Mouse (Mus musculus): Measurements from ENCODE around the gene Slc17a7. TPM values are rescaled to one million over a fixed set of nuclear protein-coding genes. Genes with fewer than 3 reads are reported as not detected.

Slc17a7 gene
- not detected for polyA plus RNA-seq (2014; fragmentation: Illumina TruSeq; extraction: RNeasy Lipid Tissue Mini Kit (QIAGEN cat#74804); ENCODE audit: low read depth, low replicate concordance)

DNA sequence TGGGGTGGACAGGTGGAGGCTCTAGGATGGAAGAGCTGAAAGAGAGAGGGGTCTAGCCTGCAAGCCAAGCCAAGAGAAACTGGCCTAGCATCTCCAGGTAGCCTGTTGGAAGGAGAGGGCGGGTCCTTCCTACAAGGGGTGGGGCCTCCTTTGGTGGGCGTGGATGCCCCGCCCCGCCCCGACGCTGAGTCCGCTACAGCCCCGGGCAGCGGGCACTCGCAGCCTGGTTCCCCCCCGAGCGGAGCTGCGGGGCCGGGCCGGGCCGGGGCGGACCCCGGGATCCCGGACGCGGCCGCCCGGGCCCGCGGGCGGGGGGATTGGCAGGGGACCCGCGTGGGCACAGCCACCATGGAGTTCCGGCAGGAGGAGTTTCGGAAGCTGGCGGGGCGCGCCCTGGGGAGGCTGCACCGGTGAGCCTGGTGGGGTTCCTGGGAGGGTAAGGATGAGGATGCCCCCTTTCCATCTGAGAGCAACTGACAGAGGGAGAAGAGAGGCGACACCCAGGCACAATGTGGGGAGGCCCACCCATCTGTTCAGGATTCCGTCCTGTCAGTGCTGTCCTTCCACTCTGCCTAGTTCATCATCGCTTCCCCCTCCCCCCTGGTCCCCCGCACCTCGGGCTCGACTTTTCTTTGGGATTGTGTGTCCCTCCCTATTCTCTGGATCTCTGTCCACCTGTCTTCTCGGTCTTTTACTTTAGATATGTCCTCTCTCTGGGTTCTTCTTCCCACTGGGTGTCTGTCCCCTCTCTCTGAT lies at the start of gene Slc17a7:
Slc17a7 (plus strand) TSS at position 215 of the 756 bp plus-strand sequence.

GRCm38 (mm10) chr7:45124224-45125143 lies 39.3 kb upstream of the Slc17a7 start, which contains the start of gene Rps11:
Rps11 (minus strand) TSS chr7:45124439.

GRCm38 (mm10) chr7:45128624-45129246 lies 35.0 kb upstream of the Slc17a7 start, which contains the start of gene Rpl13a:
Rpl13a (minus strand) TSS chr7:45128761.

GRCm38 (mm10) chr7:45135993-45136567 lies 27.7 kb upstream of the Slc17a7 start, which contains the start of the genes Gm45713 and Flt3l:
Gm45713 (minus strand) TSS chr7:45136231.
Flt3l (minus strand) TSS chr7:45136432.

GRCm38 (mm10) chr7:45154096-45154992 lies 9.4 kb upstream of the Slc17a7 start, which contains the start of the genes Pih1d1 and Aldh16a1:
Pih1d1 (plus strand) TSS chr7:45154303.
Aldh16a1 (minus strand) TSS chr7:45154584.

DNA sequence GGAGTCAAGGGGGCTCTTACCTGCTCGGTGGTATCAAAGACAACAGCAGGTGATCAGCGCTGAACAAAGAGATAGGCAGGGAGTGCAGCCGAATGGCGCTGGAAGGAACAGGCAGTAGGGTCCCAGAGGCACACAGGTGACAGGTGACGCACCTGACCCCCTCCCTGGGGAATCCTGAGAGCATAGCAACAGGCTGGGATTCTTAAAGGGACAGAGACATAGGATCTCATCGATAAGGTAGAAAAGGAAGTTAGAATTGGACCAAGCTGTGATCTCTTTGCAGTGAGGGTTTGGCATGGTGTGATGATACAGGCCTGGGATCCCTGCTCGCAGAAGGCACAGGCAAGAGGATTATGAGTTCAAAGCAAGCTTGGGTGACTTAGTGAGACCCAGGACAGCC lies 15.7 kb downstream of the Slc17a7 start, which contains the start of gene Gfy:
Gfy (minus strand) TSS at position 101 of the 400 bp plus-strand sequence.

GRCm38 (mm10) chr7:45180896-45181477 lies 17.2 kb downstream of the Slc17a7 start, which contains the start of gene Pth2:
Pth2 (plus strand) TSS chr7:45180995.

DNA sequence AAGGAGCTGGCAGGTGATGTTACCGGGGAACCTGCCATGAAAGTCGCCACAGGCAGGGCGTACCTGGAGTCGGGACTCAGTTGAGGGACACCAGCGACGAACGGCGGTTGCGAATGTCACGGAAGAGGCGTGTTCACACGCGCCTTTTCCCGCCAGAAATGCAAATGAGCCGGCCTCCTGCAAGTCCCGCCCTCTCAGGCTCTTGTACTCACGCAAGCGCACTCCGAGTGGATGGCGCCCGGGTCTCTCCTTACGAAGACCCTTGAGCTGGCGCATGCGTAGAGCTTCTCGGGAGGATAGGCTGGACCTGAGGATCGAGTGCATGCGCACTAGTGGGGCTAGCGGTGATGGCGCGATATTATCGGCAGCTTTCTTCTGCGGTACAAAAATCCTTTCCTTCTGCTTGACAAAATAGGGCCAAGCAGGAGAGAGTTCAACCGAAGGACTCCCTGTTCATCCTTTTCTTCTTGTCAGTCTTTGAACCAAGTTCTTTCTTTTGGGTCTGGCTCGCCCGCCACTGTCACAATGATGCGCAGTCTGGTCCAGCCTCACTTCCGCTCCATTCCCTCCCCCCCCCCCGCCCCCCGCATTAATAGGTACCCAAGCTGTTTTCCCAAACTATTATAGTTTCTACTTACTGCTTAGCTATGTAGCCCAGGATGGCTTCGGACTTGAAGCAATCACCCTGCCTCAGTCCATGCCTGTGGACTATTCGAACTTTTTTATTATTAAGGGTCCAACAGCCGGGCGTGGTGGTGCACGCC lies 40.8 kb downstream of the Slc17a7 start, which contains the start of gene Ccdc155:
Ccdc155 (minus strand) TSS at position 513 of the 764 bp plus-strand sequence.

GRCm38 (mm10) chr7:45211851-45212251 lies 48.1 kb downstream of the Slc17a7 start, which contains the start of gene Dkkl1:
Dkkl1 (minus strand) TSS chr7:45212147.

GRCm38 (mm10) chr7:45215673-45216441 lies 52.1 kb downstream of the Slc17a7 start, which contains the start of gene Tead2:
Tead2 (plus strand) TSS chr7:45215753.

Other genes starting within 250 kb of the Slc17a7 start
- gene Ap2a1, start 234.5 kb upstream of the Slc17a7 start, polyA plus RNA-seq (2014; fragmentation: Illumina TruSeq; extraction: RNeasy Lipid Tissue Mini Kit (QIAGEN cat#74804); ENCODE audit: low read depth, low replicate concordance), result 19.4 TPM
- gene Tsks, start 220.7 kb upstream of the Slc17a7 start, polyA plus RNA-seq (2014; fragmentation: Illumina TruSeq; extraction: RNeasy Lipid Tissue Mini Kit (QIAGEN cat#74804); ENCODE audit: low read depth, low replicate concordance), result not detected
- gene Cpt1c, start 189.1 kb upstream of the Slc17a7 start, polyA plus RNA-seq (2014; fragmentation: Illumina TruSeq; extraction: RNeasy Lipid Tissue Mini Kit (QIAGEN cat#74804); ENCODE audit: low read depth, low replicate concordance), result 0.44 TPM
- gene Prmt1, start 177.4 kb upstream of the Slc17a7 start, polyA plus RNA-seq (2014; fragmentation: Illumina TruSeq; extraction: RNeasy Lipid Tissue Mini Kit (QIAGEN cat#74804); ENCODE audit: low read depth, low replicate concordance), result 3.3 TPM
- gene Irf3, start 166.3 kb upstream of the Slc17a7 start, polyA plus RNA-seq (2014; fragmentation: Illumina TruSeq; extraction: RNeasy Lipid Tissue Mini Kit (QIAGEN cat#74804); ENCODE audit: low read depth, low replicate concordance), result 24.0 TPM
- gene Bcl2l12, start 165.2 kb upstream of the Slc17a7 start, polyA plus RNA-seq (2014; fragmentation: Illumina TruSeq; extraction: RNeasy Lipid Tissue Mini Kit (QIAGEN cat#74804); ENCODE audit: low read depth, low replicate concordance), result 0.76 TPM
- 6.3 TPM for gene Scaf1, start 147.6 kb upstream of the Slc17a7 start, polyA plus RNA-seq (2014; fragmentation: Illumina TruSeq; extraction: RNeasy Lipid Tissue Mini Kit (QIAGEN cat#74804); ENCODE audit: low read depth, low replicate concordance)
- gene Rras, start 146.0 kb upstream of the Slc17a7 start, polyA plus RNA-seq (2014; fragmentation: Illumina TruSeq; extraction: RNeasy Lipid Tissue Mini Kit (QIAGEN cat#74804); ENCODE audit: low read depth, low replicate concordance), result 3.2 TPM
- gene Prr12, start 111.1 kb upstream of the Slc17a7 start, polyA plus RNA-seq (2014; fragmentation: Illumina TruSeq; extraction: RNeasy Lipid Tissue Mini Kit (QIAGEN cat#74804); ENCODE audit: low read depth, low replicate concordance), result 0.22 TPM
- 6.3 TPM for gene Nosip, start 101.5 kb upstream of the Slc17a7 start, polyA plus RNA-seq (2014; fragmentation: Illumina TruSeq; extraction: RNeasy Lipid Tissue Mini Kit (QIAGEN cat#74804); ENCODE audit: low read depth, low replicate concordance)
- gene Prrg2, start 101.3 kb upstream of the Slc17a7 start, polyA plus RNA-seq (2014; fragmentation: Illumina TruSeq; extraction: RNeasy Lipid Tissue Mini Kit (QIAGEN cat#74804); ENCODE audit: low read depth, low replicate concordance), result 10.9 TPM
- gene Rcn3, start 71.7 kb upstream of the Slc17a7 start, polyA plus RNA-seq (2014; fragmentation: Illumina TruSeq; extraction: RNeasy Lipid Tissue Mini Kit (QIAGEN cat#74804); ENCODE audit: low read depth, low replicate concordance), result not detected
- gene Fcgrt, start 60.1 kb upstream of the Slc17a7 start, polyA plus RNA-seq (2014; fragmentation: Illumina TruSeq; extraction: RNeasy Lipid Tissue Mini Kit (QIAGEN cat#74804); ENCODE audit: low read depth, low replicate concordance), result 8.9 TPM
- 378 TPM for gene Rps11, start 39.5 kb upstream of the Slc17a7 start, polyA plus RNA-seq (2014; fragmentation: Illumina TruSeq; extraction: RNeasy Lipid Tissue Mini Kit (QIAGEN cat#74804); ENCODE audit: low read depth, low replicate concordance)
- 519 TPM for gene Rpl13a, start 35.2 kb upstream of the Slc17a7 start, polyA plus RNA-seq (2014; fragmentation: Illumina TruSeq; extraction: RNeasy Lipid Tissue Mini Kit (QIAGEN cat#74804); ENCODE audit: low read depth, low replicate concordance)
- not detected for gene Gm45713, start 27.7 kb upstream of the Slc17a7 start, polyA plus RNA-seq (2014; fragmentation: Illumina TruSeq; extraction: RNeasy Lipid Tissue Mini Kit (QIAGEN cat#74804); ENCODE audit: low read depth, low replicate concordance)
- gene Flt3l, start 27.5 kb upstream of the Slc17a7 start, polyA plus RNA-seq (2014; fragmentation: Illumina TruSeq; extraction: RNeasy Lipid Tissue Mini Kit (QIAGEN cat#74804); ENCODE audit: low read depth, low replicate concordance), result 14.4 TPM
- 1.2 TPM for gene Pih1d1, start 9.6 kb upstream of the Slc17a7 start, polyA plus RNA-seq (2014; fragmentation: Illumina TruSeq; extraction: RNeasy Lipid Tissue Mini Kit (QIAGEN cat#74804); ENCODE audit: low read depth, low replicate concordance)
- gene Aldh16a1, start 9.4 kb upstream of the Slc17a7 start, polyA plus RNA-seq (2014; fragmentation: Illumina TruSeq; extraction: RNeasy Lipid Tissue Mini Kit (QIAGEN cat#74804); ENCODE audit: low read depth, low replicate concordance), result 12.3 TPM
- not detected for gene Gfy, start 15.6 kb downstream of the Slc17a7 start, polyA plus RNA-seq (2014; fragmentation: Illumina TruSeq; extraction: RNeasy Lipid Tissue Mini Kit (QIAGEN cat#74804); ENCODE audit: low read depth, low replicate concordance)
- gene Pth2, start 17.0 kb downstream of the Slc17a7 start, polyA plus RNA-seq (2014; fragmentation: Illumina TruSeq; extraction: RNeasy Lipid Tissue Mini Kit (QIAGEN cat#74804); ENCODE audit: low read depth, low replicate concordance), result not detected
- gene Ccdc155, start 40.9 kb downstream of the Slc17a7 start, polyA plus RNA-seq (2014; fragmentation: Illumina TruSeq; extraction: RNeasy Lipid Tissue Mini Kit (QIAGEN cat#74804); ENCODE audit: low read depth, low replicate concordance), result not detected
- gene Dkkl1, start 48.2 kb downstream of the Slc17a7 start, polyA plus RNA-seq (2014; fragmentation: Illumina TruSeq; extraction: RNeasy Lipid Tissue Mini Kit (QIAGEN cat#74804); ENCODE audit: low read depth, low replicate concordance), result not detected
- gene Tead2, start 51.8 kb downstream of the Slc17a7 start, polyA plus RNA-seq (2014; fragmentation: Illumina TruSeq; extraction: RNeasy Lipid Tissue Mini Kit (QIAGEN cat#74804); ENCODE audit: low read depth, low replicate concordance), result 1.1 TPM
- gene Cd37, start 75.2 kb downstream of the Slc17a7 start, polyA plus RNA-seq (2014; fragmentation: Illumina TruSeq; extraction: RNeasy Lipid Tissue Mini Kit (QIAGEN cat#74804); ENCODE audit: low read depth, low replicate concordance), result 3.6 TPM
- not detected for gene Slc6a16, start 77.1 kb downstream of the Slc17a7 start, polyA plus RNA-seq (2014; fragmentation: Illumina TruSeq; extraction: RNeasy Lipid Tissue Mini Kit (QIAGEN cat#74804); ENCODE audit: low read depth, low replicate concordance)
- gene Slc6a21, start 113.6 kb downstream of the Slc17a7 start, polyA plus RNA-seq (2014; fragmentation: Illumina TruSeq; extraction: RNeasy Lipid Tissue Mini Kit (QIAGEN cat#74804); ENCODE audit: low read depth, low replicate concordance), result not detected
- 8.2 TPM for gene Trpm4, start 169.8 kb downstream of the Slc17a7 start, polyA plus RNA-seq (2014; fragmentation: Illumina TruSeq; extraction: RNeasy Lipid Tissue Mini Kit (QIAGEN cat#74804); ENCODE audit: low read depth, low replicate concordance)
- 0.28 TPM for gene Hrc, start 171.3 kb downstream of the Slc17a7 start, polyA plus RNA-seq (2014; fragmentation: Illumina TruSeq; extraction: RNeasy Lipid Tissue Mini Kit (QIAGEN cat#74804); ENCODE audit: low read depth, low replicate concordance)
- 0.41 TPM for gene Ppfia3, start 203.1 kb downstream of the Slc17a7 start, polyA plus RNA-seq (2014; fragmentation: Illumina TruSeq; extraction: RNeasy Lipid Tissue Mini Kit (QIAGEN cat#74804); ENCODE audit: low read depth, low replicate concordance)
- not detected for gene Lin7b, start 206.6 kb downstream of the Slc17a7 start, polyA plus RNA-seq (2014; fragmentation: Illumina TruSeq; extraction: RNeasy Lipid Tissue Mini Kit (QIAGEN cat#74804); ENCODE audit: low read depth, low replicate concordance)
- gene Snrnp70, start 231.8 kb downstream of the Slc17a7 start, polyA plus RNA-seq (2014; fragmentation: Illumina TruSeq; extraction: RNeasy Lipid Tissue Mini Kit (QIAGEN cat#74804); ENCODE audit: low read depth, low replicate concordance), result 119 TPM
- gene Kcna7, start 241.7 kb downstream of the Slc17a7 start, polyA plus RNA-seq (2014; fragmentation: Illumina TruSeq; extraction: RNeasy Lipid Tissue Mini Kit (QIAGEN cat#74804); ENCODE audit: low read depth, low replicate concordance), result not detected
- gene Ntf5, start 249.7 kb downstream of the Slc17a7 start, polyA plus RNA-seq (2014; fragmentation: Illumina TruSeq; extraction: RNeasy Lipid Tissue Mini Kit (QIAGEN cat#74804); ENCODE audit: low read depth, low replicate concordance), result not detected

All from sigmoid colon, adult 10 weeks (tissue).